Mouse (Mus musculus): ENCODE measurements around the gene Lbhd1.

The Lbhd1 gene

DNA sequence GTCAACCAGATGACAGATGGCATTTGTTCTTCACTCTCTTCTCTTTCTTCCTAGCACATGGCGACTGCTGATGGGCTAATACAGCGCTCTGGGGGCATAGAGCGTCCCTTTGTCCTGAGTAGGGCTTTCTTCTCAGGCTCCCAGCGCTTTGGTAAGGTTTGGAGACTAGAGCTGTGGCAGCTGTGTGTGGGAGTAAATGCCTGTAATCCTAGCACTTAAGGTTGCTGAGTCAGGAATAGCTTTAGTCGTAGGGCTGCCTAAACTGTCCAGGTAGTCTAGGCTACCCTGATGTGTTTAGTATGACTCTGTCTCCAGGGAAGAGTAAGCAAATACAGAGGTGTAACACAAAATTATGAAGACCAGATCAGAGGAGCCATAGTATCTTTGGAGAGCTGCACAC is 28.3 kb downstream of the Lbhd1 start:
- DNase-seq (ENCODE audit: low spot score) = no peak

- no peak for DNase-seq (ENCODE audit: low spot score)
These were observed 30.7 kb downstream of the Lbhd1 start for GRCm38 (mm10) chr19:8914212-8914611.

- DNase-seq (ENCODE audit: low spot score) = no peak
These were observed 35.5 kb downstream of the Lbhd1 start for GRCm38 (mm10) chr19:8919000-8919399.

DNA sequence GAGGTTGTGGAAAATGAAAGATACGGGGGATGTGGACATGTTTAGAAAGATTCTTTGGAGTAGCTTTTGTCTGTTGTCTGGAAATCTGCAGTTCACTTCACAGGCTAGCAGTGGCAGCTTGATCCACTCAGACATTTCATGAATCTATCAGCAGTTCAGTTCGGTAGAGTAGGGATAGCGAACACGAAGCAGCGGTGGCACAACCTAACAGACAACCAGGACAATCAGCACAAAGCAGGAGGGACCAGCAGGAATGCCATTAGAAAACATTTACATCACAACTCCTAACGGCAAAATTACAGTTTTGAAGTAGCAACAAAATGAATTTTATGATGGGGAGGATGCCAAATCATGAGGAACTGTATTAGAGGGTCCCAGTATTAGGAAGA is 36.1 kb downstream of the Lbhd1 start:
- no peak for DNase-seq (ENCODE audit: low spot score)

DNA sequence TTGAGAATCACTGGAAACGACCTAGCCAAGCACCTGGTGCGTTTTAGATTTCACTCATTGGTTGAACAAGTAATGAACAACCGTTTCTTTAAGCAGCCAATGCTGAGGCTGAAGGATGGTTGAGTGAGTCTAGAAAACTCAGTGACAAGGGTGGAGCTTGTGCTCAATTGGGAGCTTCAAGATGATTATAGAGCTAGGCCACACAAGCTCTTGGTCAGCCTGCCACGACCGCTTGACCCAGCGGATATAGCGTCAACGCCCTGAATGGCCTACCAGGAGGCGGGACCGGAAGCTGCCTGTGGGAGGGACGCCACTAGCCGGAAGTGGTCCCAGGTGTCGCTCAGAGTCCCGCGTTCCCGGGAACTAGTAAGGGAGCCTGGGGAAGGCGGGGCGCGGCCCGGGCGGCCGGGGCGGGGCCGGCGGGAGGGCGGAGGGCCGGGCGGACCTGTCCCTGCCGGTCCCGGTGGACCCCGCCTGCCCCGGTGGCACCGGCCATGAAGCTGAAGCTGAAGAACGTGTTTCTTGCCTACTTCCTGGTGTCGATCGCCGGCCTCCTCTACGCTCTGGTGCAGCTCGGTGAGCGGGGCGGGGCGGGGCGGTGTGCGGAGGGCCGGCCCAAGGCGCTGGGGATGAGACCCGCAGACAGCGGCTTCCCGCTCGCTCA is 36.7 kb downstream of the Lbhd1 start, which contains the start of gene B3gat3:
Gene B3gat3, plus strand, starts transcription at position 302 of the 664 bp plus-strand sequence.
- DNase-seq (ENCODE audit: low spot score) = peak; percentile 97

GRCm38 (mm10) chr19:8920836-8921291 is 37.3 kb downstream of the Lbhd1 start:
- DNase-seq (ENCODE audit: low spot score) = peak; percentile 60

DNA sequence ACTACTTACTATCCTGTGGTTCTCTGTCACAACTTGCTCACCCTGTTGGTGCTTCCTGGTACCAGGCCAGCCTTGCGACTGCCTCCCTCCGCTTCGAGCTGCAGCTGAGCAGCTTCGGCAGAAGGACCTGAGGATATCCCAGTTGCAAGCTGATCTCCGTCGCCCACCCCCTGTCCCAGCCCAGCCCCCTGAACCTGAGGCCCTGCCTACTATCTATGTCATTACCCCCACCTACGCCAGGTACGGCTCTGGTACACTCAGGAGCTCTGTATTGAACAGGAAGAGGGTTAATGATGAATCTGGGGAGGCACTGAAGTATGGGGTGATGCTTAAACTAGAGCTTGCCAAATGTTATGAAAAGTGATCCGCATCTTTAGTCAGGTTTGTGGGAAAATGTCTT is 38.2 kb downstream of the Lbhd1 start:
- DNase-seq (ENCODE audit: low spot score) = no peak

GRCm38 (mm10) chr19:8926766-8927165 is 43.2 kb downstream of the Lbhd1 start:
- DNase-seq (ENCODE audit: low spot score) = no peak

- DNase-seq (ENCODE audit: low spot score) = no peak
These were observed 44.5 kb downstream of the Lbhd1 start for GRCm38 (mm10) chr19:8927891-8928525.

DNA sequence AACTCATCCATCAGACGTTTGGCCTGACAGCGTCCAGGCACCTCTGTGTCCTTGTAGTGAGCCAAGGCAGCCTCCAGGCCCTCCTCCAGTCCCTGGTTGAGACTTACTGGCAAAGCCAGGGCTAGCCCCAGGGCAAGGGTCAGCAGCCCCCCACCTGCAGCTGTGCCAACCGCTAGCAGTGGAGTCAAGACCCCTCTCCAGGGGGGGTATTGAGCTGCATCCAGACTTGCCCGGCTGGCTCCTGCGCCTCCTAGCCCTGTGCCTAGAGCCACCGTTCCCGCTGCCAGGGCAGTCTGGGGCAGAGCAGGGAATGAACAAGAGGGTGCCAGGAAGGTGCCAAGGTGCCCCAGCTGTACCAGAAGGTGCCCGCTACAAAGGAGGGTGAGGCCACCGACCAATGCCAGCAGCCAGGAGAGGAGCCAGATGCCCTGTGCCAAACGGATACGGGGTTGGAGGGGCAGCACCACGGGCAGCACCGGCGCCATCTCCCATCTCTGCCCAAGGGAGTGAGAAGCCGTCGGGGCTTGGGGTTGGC is 45.2 kb downstream of the Lbhd1 start:
- no peak for DNase-seq (ENCODE audit: low spot score)

DNA sequence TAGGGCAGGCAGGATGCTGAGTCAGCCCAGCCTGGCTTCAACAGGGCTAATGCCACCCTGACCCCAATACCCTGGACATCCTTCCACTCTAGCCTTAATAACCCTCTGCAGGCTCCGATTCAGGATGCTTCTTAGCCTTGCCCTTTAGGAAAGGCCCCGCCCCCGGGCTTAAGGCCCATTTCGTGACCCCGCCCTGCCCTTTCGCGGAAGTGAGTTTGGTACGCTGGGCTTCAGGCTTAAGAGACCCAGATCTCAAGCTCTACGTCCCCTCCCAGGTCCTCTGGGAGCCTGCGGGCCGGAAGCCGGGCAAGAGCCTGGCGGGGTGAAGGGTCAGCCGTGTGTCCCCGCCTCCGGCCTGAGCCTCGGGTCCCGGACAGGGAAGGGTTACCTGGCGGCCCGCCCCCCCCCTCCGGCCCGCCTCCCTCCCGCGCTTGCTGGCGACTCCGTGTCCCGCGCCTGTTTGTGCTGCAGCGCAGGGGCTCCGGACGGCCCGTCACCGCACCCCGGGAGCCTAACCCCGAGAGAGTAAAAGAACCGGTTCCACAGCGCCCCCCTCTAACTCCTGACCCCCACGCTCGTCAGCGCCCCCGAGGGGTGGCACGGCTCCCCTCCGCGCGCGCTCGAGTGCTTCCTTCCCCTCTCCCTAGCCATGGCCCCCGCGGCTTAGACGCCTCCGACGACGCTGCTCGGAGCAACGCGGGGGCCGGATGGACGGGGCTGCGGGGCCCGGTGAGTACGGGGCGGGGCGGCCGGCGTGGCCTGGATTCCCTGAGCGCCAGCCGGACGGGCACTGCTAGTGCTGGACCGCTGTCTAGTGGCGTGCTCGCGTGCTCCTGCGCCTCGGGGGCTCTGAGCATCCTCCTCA is 45.9 kb downstream of the Lbhd1 start, which contains the start of the genes Rom1 and Eml3:
Gene Rom1, minus strand, starts transcription at position 133 of the 865 bp plus-strand sequence.
Gene Eml3, plus strand, starts transcription at position 329 of the 865 bp plus-strand sequence.
- DNase-seq (ENCODE audit: low spot score) = peak; percentile 93

DNA sequence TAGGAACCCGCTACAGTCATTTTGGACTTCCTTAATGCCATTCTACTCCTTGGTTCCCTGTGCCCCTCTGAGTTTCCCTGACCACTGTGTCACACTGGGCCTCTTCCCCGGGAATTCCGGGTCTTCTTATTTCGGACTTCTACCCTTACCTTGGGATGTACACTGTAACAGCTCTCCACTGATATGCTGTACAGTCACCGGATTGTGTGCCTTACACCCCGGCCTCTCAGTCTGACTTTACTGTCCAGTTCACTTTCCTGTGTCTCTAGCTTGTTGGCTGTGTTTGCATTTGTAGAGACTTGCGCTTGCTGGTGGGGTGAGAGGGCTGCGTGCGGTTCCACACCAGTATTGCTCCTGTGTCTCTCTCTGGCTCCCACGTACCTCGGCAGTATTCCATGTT is 46.6 kb downstream of the Lbhd1 start:
- no peak for DNase-seq (ENCODE audit: low spot score)

DNA sequence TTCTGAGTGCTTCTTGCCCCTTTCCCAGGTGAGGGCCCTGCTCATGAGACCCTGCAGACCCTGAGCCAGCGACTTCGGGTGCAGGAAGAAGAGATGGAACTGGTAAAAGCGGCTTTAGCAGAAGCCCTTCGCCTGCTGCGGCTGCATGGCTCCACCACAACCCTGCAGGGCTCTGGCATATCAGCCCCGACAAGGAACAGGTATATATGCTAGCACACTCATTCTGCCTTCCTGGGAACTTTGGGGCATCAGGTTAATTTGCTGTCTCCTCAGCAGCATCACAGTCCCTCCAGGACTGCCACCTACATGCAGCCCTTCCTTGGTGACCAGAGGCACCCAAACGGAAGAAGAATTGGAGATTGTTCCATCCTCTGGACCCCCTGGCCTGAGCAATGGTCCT is 47.2 kb downstream of the Lbhd1 start:
- DNase-seq (ENCODE audit: low spot score) = no peak

DNA sequence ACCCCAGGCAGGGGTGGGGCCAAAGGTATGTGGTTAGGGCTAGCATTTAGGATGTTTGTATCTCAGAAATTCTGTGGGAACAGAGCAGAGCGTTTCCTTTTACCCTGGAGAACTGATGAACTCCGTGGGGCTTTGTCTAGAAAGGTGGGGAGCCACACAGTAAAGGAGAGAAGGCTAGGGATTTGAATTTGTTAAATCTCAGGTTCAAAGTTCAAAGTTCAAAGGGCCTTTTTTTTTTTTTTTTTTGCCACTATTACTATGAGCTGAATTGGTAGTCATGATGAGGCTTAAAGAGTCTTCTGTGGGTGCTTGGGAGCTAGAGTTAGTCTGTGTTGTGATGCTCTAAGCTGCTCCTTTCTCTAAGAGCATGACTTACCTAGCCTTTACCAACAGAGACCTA is 53.2 kb downstream of the Lbhd1 start:
- no peak for DNase-seq (ENCODE audit: low spot score)

- no peak for DNase-seq (ENCODE audit: low spot score)
These were observed 57.1 kb downstream of the Lbhd1 start for GRCm38 (mm10) chr19:8940526-8941133.

DNA sequence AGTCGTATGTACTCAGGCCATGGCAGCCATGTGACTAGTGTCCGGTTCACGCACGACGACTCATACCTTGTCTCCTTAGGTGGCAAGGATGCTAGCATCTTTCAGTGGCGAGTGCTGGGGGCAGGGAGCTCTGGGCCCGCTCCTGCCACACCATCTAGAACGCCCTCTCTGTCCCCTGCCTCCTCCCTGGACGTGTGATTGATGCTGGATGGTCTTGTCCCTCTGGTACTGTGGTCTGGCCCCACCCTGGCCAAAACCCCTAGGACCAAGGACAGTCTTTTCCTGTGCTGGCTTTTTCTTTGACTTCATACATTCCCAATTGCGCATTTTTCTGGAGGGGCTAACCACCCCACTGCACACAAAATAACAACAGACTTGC is 57.6 kb downstream of the Lbhd1 start:
- DNase-seq (ENCODE audit: low spot score) = no peak

DNA sequence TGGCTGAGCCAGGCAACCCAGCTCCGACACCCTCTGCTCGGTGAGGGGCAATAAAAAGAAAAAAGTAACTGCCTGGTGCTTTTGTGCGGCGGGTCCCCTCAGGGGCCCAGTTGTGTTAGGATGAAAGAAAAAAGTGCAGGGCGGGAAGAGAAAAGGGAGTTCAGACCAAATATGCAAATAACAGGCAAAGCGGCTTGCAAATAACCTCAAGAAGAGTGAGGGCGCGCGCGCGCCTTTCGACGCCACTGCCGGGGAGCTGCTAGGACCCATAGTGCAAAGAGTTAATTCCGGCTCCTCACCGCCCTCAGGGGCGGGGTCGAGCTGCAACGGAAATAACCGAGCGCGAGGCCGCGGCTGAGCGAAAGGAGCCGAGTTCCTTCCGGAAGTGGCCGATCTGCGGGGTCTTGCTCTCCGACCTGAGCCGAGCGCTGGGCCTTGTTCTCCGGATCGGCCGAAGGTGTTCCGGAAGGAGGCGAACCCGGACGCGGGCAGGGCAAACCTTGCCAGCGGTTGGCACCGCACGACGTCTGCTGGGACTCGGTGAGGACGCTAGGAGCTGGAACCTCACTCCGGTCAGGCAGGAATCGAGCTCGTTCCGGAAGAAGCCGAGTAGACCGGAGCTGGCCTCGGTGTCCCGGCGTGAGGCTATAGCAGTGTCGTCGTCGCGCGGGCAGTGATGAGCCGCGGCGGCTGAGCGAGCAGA is 58.1 kb downstream of the Lbhd1 start, which contains the start of gene Mta2:
Gene Mta2, plus strand, starts transcription at position 361 of the 703 bp plus-strand sequence.
- peak; percentile 97 for DNase-seq (ENCODE audit: low spot score)
